Mouse (Mus musculus): Measurements from ENCODE around the gene Fam213a.

Gene Fam213a

GRCm38 (mm10) chr14:41004201-41005141 is 9.1 kb downstream of the Fam213a start:
- DNase-seq (ENCODE audit: low spot score): peak; percentile 56

GRCm38 (mm10) chr14:41001576-41001975 is 12.0 kb downstream of the Fam213a start:
- DNase-seq (ENCODE audit: low spot score): no peak

GRCm38 (mm10) chr14:41000801-41001200 is 12.8 kb downstream of the Fam213a start:
- DNase-seq (ENCODE audit: low spot score): no peak

- no peak for DNase-seq (ENCODE audit: low spot score)
Observed at GRCm38 (mm10) chr14:40999904-41000645, 13.5 kb downstream of the Fam213a start.

- no peak for DNase-seq (ENCODE audit: low spot score)
Observed at GRCm38 (mm10) chr14:40996171-40996570, 17.4 kb downstream of the Fam213a start.

- DNase-seq (ENCODE audit: low spot score): no peak
Observed at GRCm38 (mm10) chr14:40992464-40992863, 21.1 kb downstream of the Fam213a start.

GRCm38 (mm10) chr14:40988780-40989179 is 24.8 kb downstream of the Fam213a start:
- no peak for DNase-seq (ENCODE audit: low spot score)

GRCm38 (mm10) chr14:40987184-40987583 is 26.4 kb downstream of the Fam213a start:
- no peak for DNase-seq (ENCODE audit: low spot score)

GRCm38 (mm10) chr14:40985635-40986034 is 28.0 kb downstream of the Fam213a start:
- no peak for DNase-seq (ENCODE audit: low spot score)

GRCm38 (mm10) chr14:40979723-40980122 is 33.9 kb downstream of the Fam213a start:
- no peak for DNase-seq (ENCODE audit: low spot score)

- DNase-seq (ENCODE audit: low spot score): no peak
Observed at GRCm38 (mm10) chr14:40979002-40979401, 34.6 kb downstream of the Fam213a start.

GRCm38 (mm10) chr14:40975127-40975721 is 38.4 kb downstream of the Fam213a start:
- peak; percentile 60 for DNase-seq (ENCODE audit: low spot score)

- DNase-seq (ENCODE audit: low spot score): no peak
Observed at GRCm38 (mm10) chr14:40968051-40968450, 45.5 kb downstream of the Fam213a start.

GRCm38 (mm10) chr14:40967598-40967900 is 46.0 kb downstream of the Fam213a start:
- DNase-seq (ENCODE audit: low spot score): no peak

- peak; percentile 98 for DNase-seq (ENCODE audit: low spot score)
Observed at GRCm38 (mm10) chr14:40966862-40967597, 46.6 kb downstream of the Fam213a start.

- no peak for DNase-seq (ENCODE audit: low spot score)
Observed at GRCm38 (mm10) chr14:40966392-40966861, 47.2 kb downstream of the Fam213a start, which contains the start of gene Tspan14. Gene Tspan14, minus strand, starts transcription at chr14:40966807.

GRCm38 (mm10) chr14:40965507-40966356 is 47.9 kb downstream of the Fam213a start:
- DNase-seq (ENCODE audit: low spot score): no peak

GRCm38 (mm10) chr14:40964881-40965280 is 48.7 kb downstream of the Fam213a start:
- no peak for DNase-seq (ENCODE audit: low spot score)

GRCm38 (mm10) chr14:40964214-40964610 is 49.4 kb downstream of the Fam213a start:
- DNase-seq (ENCODE audit: low spot score): no peak

GRCm38 (mm10) chr14:40963501-40964213 is 49.9 kb downstream of the Fam213a start:
- no peak for DNase-seq (ENCODE audit: low spot score)

All from ovary, postnatal 14 days (tissue).